9 mouse cellular contexts compared by ENCODE assay signal in the genomic region with DNA sequence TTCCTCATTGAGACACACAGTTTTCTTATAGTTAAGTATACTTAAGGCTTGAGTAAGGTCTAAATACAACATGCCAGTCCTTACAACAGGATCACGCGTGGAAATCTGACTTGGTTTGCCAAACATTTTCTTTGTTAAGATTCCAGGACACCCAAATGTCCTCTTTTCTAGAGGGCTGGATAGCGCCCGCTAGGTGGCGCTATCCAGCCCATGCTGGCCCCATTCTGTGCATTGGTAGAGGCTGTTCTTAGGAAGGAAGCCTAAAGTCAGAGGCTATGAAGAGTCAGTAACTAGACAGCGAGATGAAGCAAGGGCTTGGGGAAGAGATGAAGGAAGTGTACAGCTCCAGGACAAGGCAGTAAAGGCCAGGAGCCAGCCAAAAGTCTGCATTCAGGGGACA. TPM values are rescaled to one million over a fixed set of nuclear protein-coding genes. Genes with fewer than 3 reads are reported as not detected.
DNase-seq lines count a peak whose midpoint lies in the region; TF ChIP-seq lines count a peak whose summit lies in the region.
"Had no signal": no experiment of that assay in that cellular context is flagged by ENCODE, and none has a peak within 500 bp of the region (broad histone marks: within the 10 kb centered on the region; RNA-seq: fewer than 3 reads in every experiment).

No protein-coding gene starts in this region.

- 0 out of 2 replicates have a peak, but pooled peaks have one; percentile 5 for TF ChIP-seq CTCF in lung, adult 2 months (IDR thresholded peaks at IDR 0.05; ENCODE audit: insufficient read depth, low read length)

- H3K4me3 ChIP-seq in lung, adult 2 months (replicated peaks; ENCODE audit: extremely low read depth, low read depth, low read length) = no peak overlapping the region
- H3K4me3 ChIP-seq: embryonic facial prominence, embryonic 15.5 days had no signal

- peaks cover 2% of the 10 kb centered on the region for H3K4me1 ChIP-seq in lung, adult 2 months (ENCODE audit: control insufficient read depth, insufficient read depth, low read length)
- H3K4me1 ChIP-seq: embryonic facial prominence, embryonic 15.5 days had no signal

- TF ChIP-seq POLR2A in lung, adult 2 months (IDR thresholded peaks at IDR 0.05; ENCODE audit: borderline replicate concordance, extremely low read depth, low read depth, low read length) = no peak

- WGBS in lung, adult 2 months = 21% methylated on average over 6 of the region's 6 CpGs

- DNase-seq in adrenal gland, adult (ENCODE audit: inconsistent age in 2 of 2, low spot score in 1 of 2) = peak; percentile 29 to 74
- no peak for DNase-seq in adrenal gland, postnatal 25 days
- no peak for DNase-seq in lung, adult 2 months
- no peak for DNase-seq in lung, postnatal 25 days (ENCODE audit: low spot score)
- peak; percentile 37 for DNase-seq in c-Kit-positive CD71-positive TER-119-positive erythroid progenitor cells, embryonic 14.5 days (ENCODE audit: low spot score)
- peak; percentile 50 for DNase-seq in retina, embryonic 14.5 days (ENCODE audit: low spot score)
- no peak for DNase-seq in ovary, postnatal 10 days (ENCODE audit: low spot score)
- DNase-seq in layer of hippocampus, adult 8-10 months (ENCODE audit: low spot score in 2 of 2) = no peak

RNA-seq across cellular contexts. Expression of a gene that starts 49.9 kb away (rescaled TPM):
- 169 and 186 TPM in 2 replicates for total RNA-seq in adrenal gland, postnatal 25 days (2021)
- 41.6 and 65.4 TPM in 2 replicates for polyA plus RNA-seq in lung, adult 2 months (2012; rRNA removed)
- 100 to 1,000 TPM; 111 to 123 (median 122) TPM for total RNA-seq in layer of hippocampus, adult 8-10 months (2022)

Comparison
In these comparisons a context has a peak if more than half of its experiments do, and no peak if none do; other contexts are left out.
1. DNase-seq: peak in adrenal gland, adult (2 of 2), c-Kit-positive CD71-positive TER-119-positive erythroid progenitor cells, embryonic 14.5 days (single experiment) and retina, embryonic 14.5 days (single experiment); none in adrenal gland, postnatal 25 days (single experiment), lung, adult 2 months (single experiment), lung, postnatal 25 days (single experiment), ovary, postnatal 10 days (single experiment) and layer of hippocampus, adult 8-10 months (0 of 2).